Mouse (Mus musculus) gastrocnemius, postnatal 4 days (tissue): Measurements from ENCODE around the gene Cachd1. TPM values are rescaled to one million over a fixed set of nuclear protein-coding genes. Genes with fewer than 3 reads are reported as not detected.
A peak's percentile ranks its signal among the peaks of the same experiment; 100 is the strongest.

ENCODE experiments used
- DNase-seq, 2 experiments: peaks; one replicate each; pipeline ENCODE4 v3.0.0; 2021 to 2022; ENCODE audit warnings: low spot score in 2 of 2, mixed read lengths in 2 of 2
- long read RNA-seq, 2 experiments: library from polyadenylated mRNA; stranded (forward); transcript quantifications; one replicate each; pipeline ENCODE4 v2.0.0; 2021
- total RNA-seq, 2 experiments: library from RNA; stranded (reverse); gene quantifications; 2 replicates each; pipeline ENCODE4 v1.2.3; 2021

The Cachd1 gene
- total RNA-seq = 10 to 100 TPM; 12.3 to 14.7 TPM
- long read RNA-seq, experiment 1, full-length matches to known transcripts = 10 of 19 reads
- long read RNA-seq, experiment 1, partial matches to known transcripts = 7 of 19 reads
- long read RNA-seq, experiment 1, other reads (novel, unspliced or antisense) = 2 of 19 reads
- long read RNA-seq, experiment 2, full-length matches to known transcripts = 22 of 25 reads
- long read RNA-seq, experiment 2, partial matches to known transcripts = 1 of 25 reads
- long read RNA-seq, experiment 2, other reads (novel, unspliced or antisense) = 2 of 25 reads

GRCm38 (mm10) chr4:100776043-100776870 is at the start of gene Cachd1:
Gene Cachd1, plus strand, starts transcription at chr4:100776675.
- peak; percentile 60 to 76 for DNase-seq

GRCm38 (mm10) chr4:100728896-100729479 is 47.5 kb upstream of the Cachd1 start:
- DNase-seq = no peak

- DNase-seq = no peak
These were observed 41.2 kb upstream of the Cachd1 start for GRCm38 (mm10) chr4:100735098-100735935.

- DNase-seq = no peak
These were observed 40.5 kb upstream of the Cachd1 start for GRCm38 (mm10) chr4:100735936-100736349.

GRCm38 (mm10) chr4:100743615-100744014 is 32.9 kb upstream of the Cachd1 start:
- no peak for DNase-seq

GRCm38 (mm10) chr4:100752278-100752677 is 24.2 kb upstream of the Cachd1 start:
- no peak for DNase-seq

- DNase-seq = no peak
These were observed 20.8 kb upstream of the Cachd1 start for GRCm38 (mm10) chr4:100755632-100756031.

GRCm38 (mm10) chr4:100756499-100756898 is 20.0 kb upstream of the Cachd1 start:
- no peak for DNase-seq

GRCm38 (mm10) chr4:100758265-100758898 is 18.1 kb upstream of the Cachd1 start:
- no peak for DNase-seq

- DNase-seq = no peak
These were observed 16.9 kb upstream of the Cachd1 start for GRCm38 (mm10) chr4:100759603-100760002.

- DNase-seq = no peak
These were observed 16.1 kb upstream of the Cachd1 start for GRCm38 (mm10) chr4:100760416-100760815.

- DNase-seq = no peak
These were observed 7.9 kb upstream of the Cachd1 start for GRCm38 (mm10) chr4:100768606-100769005.

- peak; percentile 50 to 70 for DNase-seq
These were observed 448 bp downstream of the Cachd1 start for GRCm38 (mm10) chr4:100776871-100777375.

GRCm38 (mm10) chr4:100777376-100778041 is 1.0 kb downstream of the Cachd1 start:
- DNase-seq = peak; percentile 28 to 41

- no peak for DNase-seq
These were observed 1.6 kb downstream of the Cachd1 start for GRCm38 (mm10) chr4:100778082-100778481.

GRCm38 (mm10) chr4:100779023-100779422 is 2.5 kb downstream of the Cachd1 start:
- no peak for DNase-seq

- DNase-seq = no peak
These were observed 3.2 kb downstream of the Cachd1 start for GRCm38 (mm10) chr4:100779695-100780094.

- no peak for DNase-seq
These were observed 4.4 kb downstream of the Cachd1 start for GRCm38 (mm10) chr4:100780911-100781310.

GRCm38 (mm10) chr4:100782348-100782747 is 5.9 kb downstream of the Cachd1 start:
- peak in 1 of 2 experiments; percentile 24 for DNase-seq

GRCm38 (mm10) chr4:100782891-100783290 is 6.4 kb downstream of the Cachd1 start:
- no peak for DNase-seq
